Mouse (Mus musculus) spleen, adult 12 weeks (tissue): ENCODE data around the gene Cox5b.
"Not testable (repeated sequence)": the region's sequence is repeated elsewhere in the genome, so short reads cannot be mapped to it uniquely, and the experiment has no call there.

Experiments
- DNase-seq: peaks from one replicate; pipeline ENCODE4 v3.0.0; 2022; ENCODE audit warnings: low spot score

Gene Cox5b

GRCm38 (mm10) chr1:36691271-36692155 lies at the start of gene Cox5b:
TSS of gene Cox5b (plus strand) at chr1:36691449.
- DNase-seq: peak; percentile 97

- no peak for DNase-seq
These were observed 47.2 kb upstream of the Cox5b start for GRCm38 (mm10) chr1:36643957-36644614.

GRCm38 (mm10) chr1:36644615-36645007 lies 46.6 kb upstream of the Cox5b start:
- DNase-seq: no peak

DNA sequence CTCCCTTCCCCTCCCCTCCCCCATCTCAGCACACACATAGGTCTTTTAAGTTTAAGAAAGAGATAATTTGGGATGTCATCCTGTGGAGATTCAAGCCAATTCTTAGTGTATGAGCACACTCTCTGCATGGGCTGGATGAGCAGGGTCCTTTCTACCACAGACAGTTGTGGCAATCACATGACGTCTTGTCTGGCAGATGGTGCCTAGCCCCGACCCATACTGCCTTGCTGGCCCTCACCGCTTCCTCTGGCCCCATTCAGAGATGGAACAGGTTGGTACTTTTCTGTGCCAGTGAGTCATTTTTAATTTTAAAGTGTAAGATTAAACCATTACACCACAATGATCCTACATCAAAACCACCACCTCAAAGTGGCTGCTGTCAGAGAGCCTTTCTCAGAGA lies 45.0 kb upstream of the Cox5b start:
- no peak for DNase-seq

DNA sequence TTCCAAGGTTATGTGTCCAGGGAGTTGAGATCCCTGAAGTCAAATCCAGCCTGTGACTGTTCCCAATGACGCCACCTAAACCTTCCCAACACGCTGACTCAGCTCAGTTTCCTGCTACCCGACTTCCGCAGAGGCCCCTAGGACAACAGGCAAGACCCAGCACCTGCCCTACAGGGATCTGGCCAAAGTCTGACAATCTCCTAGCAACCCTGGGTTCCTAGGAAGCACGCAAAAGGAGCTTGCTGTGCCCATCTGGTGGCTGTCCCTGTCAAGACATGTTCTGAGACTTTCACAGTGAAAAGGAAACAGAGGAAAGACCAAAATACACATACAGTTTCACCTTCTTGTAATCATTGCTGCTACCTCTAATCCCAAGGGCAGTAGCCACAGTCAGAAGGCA lies 43.6 kb upstream of the Cox5b start:
- no peak for DNase-seq

DNA sequence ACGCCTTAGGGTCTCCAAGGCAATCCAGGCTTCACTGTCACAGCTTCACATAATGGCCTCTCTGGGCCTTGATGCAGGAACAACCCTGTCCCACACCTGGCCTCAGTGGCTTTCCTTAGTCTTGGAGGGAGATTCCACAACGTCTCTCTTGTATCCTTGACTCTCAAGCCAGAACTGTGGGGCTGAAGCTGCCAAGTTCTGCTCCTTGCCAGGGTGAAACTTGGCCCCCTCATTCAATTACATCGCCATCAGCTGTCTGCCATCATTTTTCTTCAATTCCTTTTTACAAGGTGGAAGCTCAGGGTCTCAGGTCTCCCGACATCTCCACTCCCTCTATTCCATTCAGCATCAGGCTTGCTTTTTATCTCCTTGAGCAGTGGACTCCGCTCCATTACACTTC lies 36.2 kb upstream of the Cox5b start:
- no peak for DNase-seq

DNA sequence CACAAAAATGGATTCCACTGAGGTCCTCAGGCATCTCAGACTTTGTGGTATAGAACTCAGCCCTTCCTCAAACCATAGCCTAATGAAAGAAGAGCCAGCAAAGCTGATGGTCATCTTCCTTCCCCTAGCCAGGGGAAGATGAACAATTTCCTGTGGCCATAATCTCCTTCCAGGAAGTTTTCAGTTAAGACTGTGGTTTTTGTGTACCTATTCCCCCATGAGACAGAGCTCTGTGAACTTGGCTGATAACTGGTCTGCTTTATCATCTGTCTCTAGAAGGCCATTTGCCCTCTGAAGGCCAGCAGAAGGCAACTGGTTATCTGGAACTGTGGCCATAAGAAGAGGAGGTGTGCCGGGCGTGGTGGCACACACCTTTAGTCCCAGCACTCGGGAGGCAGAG lies 35.0 kb upstream of the Cox5b start:
- DNase-seq: no peak

DNA sequence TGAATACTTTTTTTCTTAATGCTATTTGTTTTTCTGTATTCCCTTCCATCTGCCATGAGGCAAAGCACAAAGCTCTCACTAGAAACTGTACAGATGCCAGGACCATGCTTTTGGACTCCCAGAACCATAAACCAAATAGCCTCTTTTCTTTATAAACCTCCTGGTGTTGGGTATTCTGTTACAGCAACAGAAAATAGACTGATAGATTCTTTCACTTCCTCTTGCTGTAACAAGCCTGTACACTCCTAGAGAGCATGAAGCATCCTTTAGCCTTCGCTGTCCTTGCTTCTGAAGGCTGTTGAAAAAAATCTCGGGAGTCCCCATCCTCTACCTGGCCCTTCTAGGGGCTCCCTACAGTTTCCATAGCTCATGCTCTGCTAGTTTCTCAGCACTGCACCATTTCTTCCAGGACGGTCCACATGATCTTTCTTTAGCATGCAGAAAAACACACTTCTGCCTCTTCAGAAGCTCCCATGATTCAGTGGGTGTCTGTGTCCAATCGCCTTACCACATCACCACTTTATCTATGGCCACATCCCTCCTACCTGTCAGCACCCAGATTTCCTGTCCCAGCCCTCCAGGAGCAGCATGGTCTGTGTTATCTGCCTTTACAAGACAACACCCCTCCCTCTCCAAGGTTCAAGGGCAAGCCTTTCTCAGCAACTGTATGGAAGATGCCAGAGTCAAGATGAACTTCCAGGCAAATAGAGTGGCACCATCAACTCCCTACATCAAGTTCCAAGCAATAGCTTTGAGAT lies 33.4 kb upstream of the Cox5b start:
- no peak for DNase-seq

DNA sequence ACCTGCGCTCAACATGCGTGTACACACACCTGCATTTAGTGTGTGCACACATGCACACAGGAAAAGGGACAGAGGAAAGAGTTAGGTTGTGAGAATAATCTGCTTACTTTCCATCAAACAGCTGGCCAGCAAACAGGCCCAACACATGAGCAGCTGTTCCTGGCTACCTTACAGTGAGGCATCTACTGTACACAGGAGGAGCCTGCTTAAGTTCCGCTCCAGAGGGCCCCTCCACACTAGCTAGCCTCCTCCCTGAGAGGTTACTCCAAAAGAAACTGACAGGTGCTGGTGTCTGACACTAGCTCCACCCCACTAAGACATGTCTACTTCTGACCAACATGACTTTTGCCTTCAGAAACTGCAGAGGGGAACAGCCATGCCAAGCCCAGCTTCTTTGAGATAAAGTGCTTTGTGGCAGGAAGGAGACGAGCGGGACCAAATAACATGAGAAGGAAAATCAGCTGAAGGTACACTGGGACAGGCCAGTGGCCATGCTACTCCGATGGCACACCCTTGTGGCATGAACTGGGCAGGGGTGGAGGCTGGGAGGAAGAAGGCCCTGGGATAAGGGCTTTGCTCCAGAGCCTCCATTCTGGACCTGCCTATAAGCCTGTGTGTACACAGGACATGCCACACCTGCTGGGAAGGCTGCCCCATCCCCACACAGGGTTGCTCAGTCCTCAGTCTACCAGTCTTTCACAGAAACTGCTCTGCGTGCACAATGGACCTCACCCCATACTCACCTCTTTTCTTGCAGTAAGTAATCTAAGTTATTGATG lies 32.4 kb upstream of the Cox5b start:
- DNase-seq: no peak

DNA sequence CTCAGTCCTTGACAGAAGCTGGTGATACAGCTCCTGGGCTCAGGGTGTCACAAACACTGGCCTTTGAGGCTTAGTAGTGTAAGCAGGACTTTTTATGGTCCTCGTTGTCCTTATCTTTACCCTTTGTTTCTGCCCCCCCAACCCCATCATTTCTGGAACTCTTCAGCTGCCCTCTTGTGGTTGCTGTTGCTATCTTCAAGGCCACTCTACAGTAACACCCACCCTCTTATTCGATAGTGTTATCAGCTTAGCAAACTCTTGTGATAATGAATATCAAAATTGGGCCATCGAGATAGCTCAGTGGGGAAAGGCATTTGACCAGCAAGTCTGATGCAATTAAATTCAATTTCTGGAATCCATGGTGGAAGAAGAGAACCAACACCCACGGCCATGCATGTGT lies 26.8 kb upstream of the Cox5b start:
- no peak for DNase-seq

DNA sequence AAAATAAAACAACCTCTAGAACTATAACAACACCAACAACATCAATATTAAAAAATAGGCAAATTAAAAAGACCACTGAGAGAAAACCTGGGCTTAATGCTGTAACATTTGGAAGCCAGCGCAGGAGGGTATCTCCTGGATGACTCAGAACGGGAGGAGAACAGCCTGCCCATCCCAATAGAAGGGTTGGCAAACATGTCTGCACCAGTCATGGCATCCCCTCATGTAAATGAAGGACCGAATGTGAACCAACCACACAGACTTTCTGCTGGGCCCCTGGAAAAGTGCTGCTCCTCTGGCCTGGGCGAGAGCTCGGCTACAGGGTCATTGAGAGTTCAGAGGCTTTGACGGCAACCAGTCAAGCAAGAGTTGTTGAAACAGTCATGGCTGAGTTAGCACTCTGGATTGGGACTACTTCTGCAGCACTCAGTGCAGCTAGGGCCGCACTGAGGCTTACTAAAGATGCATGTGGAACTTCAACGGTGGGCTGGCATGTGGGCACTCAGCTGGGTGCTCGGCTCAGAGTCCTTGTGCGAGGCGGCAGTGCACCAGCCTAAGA lies 26.0 kb upstream of the Cox5b start:
- DNase-seq: no peak

GRCm38 (mm10) chr1:36665934-36666333 lies 25.3 kb upstream of the Cox5b start:
- no peak for DNase-seq

DNA sequence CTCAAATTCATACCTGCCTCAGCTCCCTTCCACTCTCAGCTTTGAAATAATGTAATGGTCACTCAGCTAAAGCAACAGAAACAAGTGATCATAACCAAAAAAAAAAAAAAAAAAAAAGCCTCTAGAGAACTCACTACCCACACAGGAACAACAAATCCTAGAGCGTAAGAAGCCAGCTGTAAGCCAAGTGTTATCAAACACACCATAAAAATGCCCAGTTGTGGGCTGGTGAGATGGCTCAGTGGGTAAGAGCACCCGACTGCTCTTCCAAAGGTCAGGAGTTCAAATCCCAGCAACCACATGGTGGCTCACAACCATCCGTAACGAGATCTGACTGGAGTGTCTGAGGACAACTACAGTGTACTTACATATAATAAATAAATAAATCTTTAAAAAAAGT lies 23.2 kb upstream of the Cox5b start:
- not testable (repeated sequence) for DNase-seq

DNA sequence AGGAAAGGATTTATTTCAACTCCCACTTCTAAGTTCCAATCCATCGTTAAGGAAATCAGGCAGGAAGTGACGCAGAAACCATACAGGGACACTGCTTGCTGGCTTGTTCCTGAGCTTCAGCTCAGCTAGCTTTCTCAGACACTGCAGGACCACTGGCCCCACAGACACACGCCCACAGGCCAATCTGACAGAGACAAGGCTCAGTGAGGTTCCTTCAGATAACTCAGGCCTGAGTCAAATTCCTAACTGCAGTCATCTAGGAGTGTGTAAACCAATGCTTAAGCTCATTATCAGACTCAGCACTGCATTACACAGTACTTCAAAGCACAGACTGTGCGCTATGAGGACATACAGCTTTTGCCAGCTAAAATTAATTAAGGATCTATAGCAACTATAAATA lies 21.0 kb upstream of the Cox5b start:
- no peak for DNase-seq

DNA sequence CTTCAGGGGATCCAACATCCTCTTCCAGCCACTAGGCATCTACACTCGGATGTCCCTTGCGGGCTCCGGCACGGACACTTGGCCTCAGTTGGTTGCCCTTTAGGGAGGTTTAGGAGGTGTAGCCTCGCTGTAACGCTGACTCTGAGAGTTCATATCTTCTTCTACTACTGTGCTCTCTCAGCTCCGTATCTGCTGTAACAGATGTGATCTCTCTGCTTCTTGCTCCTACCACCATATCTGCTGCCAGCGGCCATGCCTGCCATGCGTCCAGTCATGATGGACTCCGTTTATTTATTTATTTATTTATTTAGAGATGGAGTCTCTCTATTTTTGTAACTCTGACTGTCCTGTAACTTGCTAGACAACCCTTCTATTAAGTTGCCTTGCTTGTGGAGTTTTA lies 20.0 kb upstream of the Cox5b start:
- DNase-seq: no peak

GRCm38 (mm10) chr1:36672648-36673350 lies 18.4 kb upstream of the Cox5b start:
- no peak for DNase-seq

GRCm38 (mm10) chr1:36674936-36675335 lies 16.3 kb upstream of the Cox5b start:
- no peak for DNase-seq

DNA sequence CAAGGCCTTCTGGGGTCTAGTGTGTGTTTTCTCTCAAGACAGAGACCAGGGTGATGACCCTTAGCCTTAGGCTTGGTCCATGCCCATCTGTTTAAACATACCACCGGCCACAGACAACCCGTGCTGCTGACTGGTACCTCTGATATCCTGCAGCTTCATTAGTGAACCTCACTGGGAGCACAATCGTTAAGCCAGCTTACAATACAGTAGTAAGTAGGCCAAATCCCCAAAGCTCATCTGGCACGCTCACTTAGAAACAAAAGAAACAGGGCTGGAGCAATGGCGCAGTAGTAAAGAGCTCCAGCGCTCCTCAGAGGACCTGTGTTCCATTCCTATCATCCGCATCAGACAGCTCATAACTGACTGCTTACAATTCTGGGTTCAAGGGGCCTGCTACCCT lies 10.4 kb upstream of the Cox5b start:
- no peak for DNase-seq

- DNase-seq: no peak
These were observed 8.5 kb upstream of the Cox5b start, which contains the start of gene Fam178b for GRCm38 (mm10) chr1:36682620-36683355. TSS of gene Fam178b (minus strand) at chr1:36683183.

DNA sequence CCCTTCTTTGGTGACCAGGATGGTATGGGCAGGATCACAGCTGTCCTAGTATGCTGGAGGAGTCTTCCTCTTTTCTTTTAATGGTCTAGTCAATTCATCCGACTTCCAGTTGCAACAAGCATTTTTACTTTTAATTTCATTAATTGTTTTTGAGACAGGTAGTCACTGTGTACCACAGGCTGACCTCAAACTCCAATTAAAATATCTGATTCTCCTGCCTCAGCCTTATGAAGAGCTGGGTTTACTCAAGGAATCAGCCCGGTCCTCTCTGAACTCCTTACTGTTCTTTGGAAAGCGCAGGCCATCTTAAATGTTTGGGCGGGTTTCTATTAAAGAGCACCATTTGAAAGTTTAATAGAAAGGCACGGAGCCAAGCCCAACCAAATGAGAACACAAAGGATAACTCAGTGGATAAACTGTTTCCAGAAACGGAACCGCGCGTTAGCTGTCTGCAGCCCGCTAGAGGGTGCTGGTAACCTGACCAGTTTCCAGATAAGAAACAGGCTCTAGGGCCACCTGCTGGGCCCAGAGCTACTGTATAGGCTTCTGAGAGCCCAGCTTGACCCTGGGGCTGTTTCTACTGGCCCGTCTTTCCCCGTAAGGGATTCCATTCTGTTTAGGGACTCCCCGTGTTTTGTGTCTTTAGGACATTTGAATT lies 7.3 kb upstream of the Cox5b start:
- DNase-seq: peak; percentile 34
